Mouse (Mus musculus) CD8-positive naive resting alpha-beta T cell, adult 2 months (primary cell): ENCODE data around the gene Hist1h4n.
A peak's percentile ranks its signal among the peaks of the same experiment; 100 is the strongest.
"Not testable (repeated sequence)": the region's sequence is repeated elsewhere in the genome, so short reads cannot be mapped to it uniquely, and the experiment has no call there.

Experiments
- DNase-seq, 2 experiments: peaks; one replicate each; pipeline ENCODE4 v3.0.0; 2022; ENCODE audit warnings: low read depth in 2 of 2, low spot score in 2 of 2

Hist1h4n gene

DNA sequence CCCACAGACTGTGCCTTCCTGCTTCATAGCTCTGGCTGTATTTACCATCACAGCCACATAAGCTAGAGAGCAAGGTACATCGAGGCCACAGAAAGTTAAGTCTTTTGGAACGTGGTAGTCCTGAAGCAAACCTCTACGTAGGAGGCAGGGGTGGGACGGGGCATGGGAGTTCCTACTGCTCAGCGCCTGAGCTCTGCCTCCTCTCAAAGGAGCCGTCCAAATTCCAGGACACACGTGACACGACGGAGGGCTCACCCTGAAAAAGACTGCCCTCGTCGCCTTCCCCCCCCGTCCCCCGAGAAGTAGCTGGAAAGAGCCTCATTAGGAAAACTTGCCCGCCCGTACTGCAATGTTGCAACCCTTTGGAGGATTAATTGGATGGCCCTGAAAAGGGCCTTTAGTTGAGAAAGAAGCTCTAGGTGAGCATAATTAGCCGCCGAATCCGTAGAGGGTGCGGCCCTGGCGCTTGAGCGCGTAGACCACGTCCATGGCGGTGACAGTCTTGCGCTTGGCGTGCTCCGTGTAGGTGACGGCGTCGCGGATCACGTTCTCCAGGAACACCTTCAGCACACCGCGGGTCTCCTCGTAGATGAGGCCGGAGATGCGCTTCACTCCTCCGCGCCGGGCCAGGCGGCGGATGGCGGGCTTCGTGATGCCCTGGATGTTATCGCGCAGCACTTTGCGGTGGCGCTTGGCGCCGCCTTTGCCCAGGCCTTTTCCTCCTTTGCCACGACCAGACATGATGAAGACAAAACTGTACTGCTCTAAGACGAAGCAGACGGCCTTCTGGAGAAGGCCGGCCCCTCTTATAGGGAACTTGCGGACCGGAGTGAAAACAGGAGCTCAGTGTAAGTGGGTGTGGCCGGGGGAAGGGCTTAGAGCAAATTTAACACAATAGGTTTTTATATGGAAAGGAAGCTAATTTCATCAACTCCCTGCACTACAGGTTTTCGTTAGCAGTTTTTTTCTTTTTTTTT lies at the start of gene Hist1h4n:
TSS of gene Hist1h4n (minus strand) at position 779 of the 977 bp plus-strand sequence.
- DNase-seq = peak in 1 of 2 experiments; percentile 19

- DNase-seq = no peak
Observed at GRCm38 (mm10) chr13:21880735-21881134, 48.7 kb upstream of the Hist1h4n start.

DNA sequence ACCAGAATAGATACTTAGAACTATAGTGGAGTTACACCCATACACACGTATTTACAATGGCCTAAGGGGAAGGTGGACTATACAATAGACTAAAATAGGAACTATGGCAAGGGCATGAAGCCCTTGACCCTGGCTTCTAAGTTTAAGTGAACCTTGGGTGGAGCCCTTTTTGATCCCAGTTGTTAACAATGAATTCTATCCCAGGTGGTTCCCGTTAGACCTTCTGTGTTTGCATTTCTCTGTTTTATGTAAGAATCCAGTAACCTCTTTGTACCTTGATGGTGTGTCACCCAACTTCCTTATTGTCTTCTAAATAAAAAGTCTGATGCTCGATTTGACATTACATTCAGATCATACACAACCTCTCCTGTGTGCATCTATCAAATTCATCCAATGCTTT lies 33.5 kb upstream of the Hist1h4n start:
- DNase-seq = not testable (repeated sequence)

GRCm38 (mm10) chr13:21861608-21862007 lies 29.6 kb upstream of the Hist1h4n start:
- DNase-seq = no peak

GRCm38 (mm10) chr13:21855698-21856162 lies 23.7 kb upstream of the Hist1h4n start:
- peak; percentile 8 to 32 for DNase-seq

DNA sequence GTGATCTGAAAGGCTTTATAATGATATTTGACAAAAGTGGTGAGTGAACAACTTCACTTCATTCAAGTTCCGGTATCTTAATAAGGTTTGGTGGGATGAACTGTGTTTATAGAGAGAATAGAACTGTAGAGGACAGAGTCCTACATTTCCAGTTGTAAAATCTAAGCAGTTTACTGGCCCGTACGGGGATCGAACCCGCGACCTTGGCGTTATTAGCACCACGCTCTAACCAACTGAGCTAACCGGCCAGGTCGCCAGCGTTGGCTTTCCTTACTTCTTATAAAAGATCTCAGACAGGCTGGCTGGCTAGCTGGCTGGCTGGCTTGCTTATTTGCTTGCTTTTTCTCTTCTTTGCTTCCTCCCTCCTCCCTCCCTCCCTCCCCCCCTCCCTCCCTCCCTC lies 23.1 kb upstream of the Hist1h4n start:
- DNase-seq = peak; percentile 61 to 69

DNA sequence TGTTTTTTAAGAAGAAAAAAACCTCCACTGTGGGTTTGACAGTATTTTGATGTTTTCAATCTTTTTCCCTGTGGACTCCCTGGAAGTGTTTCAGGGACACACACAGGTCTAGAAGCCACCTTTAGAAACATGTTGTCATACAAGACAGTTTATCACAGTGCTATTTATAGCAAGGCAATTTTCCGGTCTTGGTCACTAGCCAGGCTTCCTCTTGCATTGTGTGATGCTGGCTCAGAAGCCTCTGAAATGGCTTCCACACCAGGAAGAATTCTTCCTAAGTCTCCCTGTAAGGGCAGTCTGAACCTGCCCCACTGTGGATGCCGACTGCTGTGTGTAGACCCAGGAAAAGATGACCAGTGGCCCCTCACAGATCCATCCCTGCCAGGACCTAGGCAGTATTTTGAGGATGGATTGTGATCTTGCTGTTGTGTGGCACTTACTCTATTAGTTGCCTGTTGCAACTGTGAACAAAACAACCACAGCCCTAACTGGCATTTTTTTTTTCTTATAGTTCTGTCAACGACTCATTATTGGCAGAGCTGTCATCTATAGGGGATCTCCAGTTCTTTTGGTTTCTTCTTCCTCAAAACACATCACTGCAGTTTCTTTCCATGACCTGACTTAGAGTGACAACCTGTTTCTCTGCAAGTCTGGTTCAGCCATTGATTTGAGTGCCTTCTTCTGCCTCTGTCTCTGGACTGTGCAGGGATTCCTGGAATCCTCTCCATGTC lies 20.4 kb upstream of the Hist1h4n start:
- no peak for DNase-seq

- not testable (repeated sequence) for DNase-seq
Observed at GRCm38 (mm10) chr13:21850696-21851095, 18.7 kb upstream of the Hist1h4n start.

GRCm38 (mm10) chr13:21847883-21848282 lies 15.9 kb upstream of the Hist1h4n start:
- no peak for DNase-seq

DNA sequence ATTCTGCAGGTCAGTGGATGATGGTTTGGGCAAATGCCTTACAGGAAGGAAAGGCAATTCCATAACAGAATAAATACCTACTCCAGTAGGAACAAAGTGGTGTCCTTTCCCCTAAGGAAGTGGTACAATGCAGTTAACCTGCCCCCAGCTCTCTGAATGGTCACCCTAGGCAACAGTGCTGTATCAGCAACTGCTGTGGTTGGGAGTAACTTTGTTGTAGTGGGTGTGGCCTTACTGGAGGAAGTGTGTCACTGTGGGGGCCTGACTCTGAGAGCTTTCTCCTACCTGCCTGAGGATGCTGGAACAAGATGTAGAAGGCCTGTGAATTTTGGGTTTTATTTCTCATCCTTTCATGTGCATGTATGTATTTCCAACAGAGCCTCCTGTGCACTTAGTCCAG lies 14.4 kb upstream of the Hist1h4n start:
- not testable (repeated sequence) for DNase-seq

DNA sequence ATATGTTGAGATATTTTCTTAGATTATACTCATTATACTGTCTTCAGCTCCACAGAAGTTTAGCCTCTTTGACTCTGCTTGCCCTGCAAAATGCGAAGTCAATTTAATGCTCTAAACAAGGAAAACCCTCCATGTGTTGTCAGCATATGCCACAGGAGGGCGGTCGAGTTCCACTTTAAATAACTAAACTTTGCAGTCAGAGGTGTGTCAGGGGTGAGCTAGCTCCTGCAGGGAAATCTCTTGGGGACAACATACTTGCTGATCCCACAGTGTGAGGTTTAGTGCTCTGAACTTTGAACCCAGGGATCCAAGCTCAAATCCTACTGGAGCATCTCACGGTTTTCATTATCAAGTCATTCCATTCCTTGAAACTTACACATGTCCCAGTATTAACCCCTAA lies 8.5 kb upstream of the Hist1h4n start:
- DNase-seq = not testable (repeated sequence)

- DNase-seq = not testable (repeated sequence)
Observed at GRCm38 (mm10) chr13:21833461-21833860, 1.5 kb upstream of the Hist1h4n start, which contains the start of the genes Hist1h2ap and Hist1h2br. TSS of gene Hist1h2ap (minus strand) at chr13:21833507. TSS of gene Hist1h2br (plus strand) at chr13:21833743.

DNA sequence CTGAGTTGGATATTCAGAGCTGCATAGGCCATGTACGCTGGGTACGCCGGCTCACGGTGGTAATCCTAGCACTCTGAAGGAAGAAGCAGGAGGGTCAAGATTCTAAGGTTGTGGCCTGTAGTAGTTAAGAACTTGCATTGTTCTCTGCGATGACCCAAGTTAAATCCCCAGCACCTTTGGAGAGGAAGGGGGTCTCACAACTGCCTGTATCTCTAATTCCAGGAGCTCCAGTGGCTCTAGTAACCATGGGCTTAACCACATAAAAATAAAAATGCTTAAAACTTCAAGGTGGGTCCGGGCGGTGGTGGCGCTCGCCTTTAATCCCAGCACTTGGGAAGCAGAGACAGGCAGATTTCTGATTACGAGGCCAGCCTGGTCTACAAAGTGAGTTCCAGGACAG lies 1.7 kb downstream of the Hist1h4n start:
- DNase-seq = no peak

DNA sequence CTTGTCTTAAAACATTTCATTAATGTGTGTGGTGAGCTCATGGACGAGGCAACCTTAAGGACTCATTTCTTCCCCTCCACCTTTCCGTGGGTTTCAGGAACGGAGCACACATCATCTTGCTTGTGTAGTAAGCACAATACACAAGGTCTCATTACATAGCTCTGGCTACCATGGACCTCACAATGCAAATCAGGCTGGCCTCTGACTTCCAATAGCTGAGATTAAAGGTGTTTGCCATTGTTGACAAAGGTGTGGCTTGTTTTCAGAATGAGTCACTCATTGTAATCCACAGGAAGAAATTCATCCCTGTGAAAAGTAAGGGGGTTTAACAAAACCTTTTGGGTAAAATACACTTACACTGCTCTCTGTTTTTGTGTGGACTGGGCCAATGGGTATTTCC lies 3.5 kb downstream of the Hist1h4n start:
- no peak for DNase-seq

DNA sequence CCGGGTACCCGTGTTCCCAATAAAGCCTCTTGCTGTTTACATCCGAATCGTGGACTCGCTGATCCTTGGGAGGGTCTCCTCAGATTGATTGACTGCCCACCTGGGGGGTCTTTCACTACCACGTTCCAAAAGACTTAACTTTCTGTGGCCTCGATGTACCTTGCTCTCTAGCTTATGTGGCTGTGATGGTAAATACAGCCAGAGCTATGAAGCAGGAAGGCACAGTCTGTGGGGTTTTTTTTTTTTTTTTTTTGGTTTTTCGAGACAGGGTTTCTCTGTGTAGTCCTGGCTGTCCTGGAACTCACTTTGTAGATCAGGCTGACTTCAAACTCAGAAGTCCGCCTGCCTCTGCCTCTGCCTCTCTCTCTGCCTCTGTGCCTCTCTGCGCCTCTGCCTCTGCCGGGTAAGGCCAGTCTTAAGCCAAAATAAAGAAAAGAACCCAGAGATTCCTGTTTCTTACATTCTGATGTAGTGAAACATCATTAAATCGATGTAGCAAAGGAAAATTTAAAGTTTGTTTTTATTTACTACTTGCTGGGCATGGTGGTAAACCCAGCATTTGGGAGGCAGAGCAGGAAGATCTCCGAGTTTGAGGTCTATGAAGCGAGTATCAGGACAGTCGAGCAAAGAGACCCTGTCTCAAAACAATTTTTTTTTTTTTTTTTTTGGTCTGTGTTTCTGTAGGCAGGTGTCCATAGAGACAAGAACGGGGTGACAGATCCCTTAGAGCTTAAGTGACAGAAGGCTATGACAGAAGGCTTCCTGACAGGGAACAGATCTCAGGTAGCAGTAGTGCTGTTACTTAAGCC lies 11.7 kb downstream of the Hist1h4n start:
- DNase-seq = not testable (repeated sequence)

- DNase-seq = not testable (repeated sequence)
Observed at GRCm38 (mm10) chr13:21812092-21812491, 19.9 kb downstream of the Hist1h4n start.

- peak; percentile 14 to 28 for DNase-seq
Observed at GRCm38 (mm10) chr13:21811539-21811938, 20.5 kb downstream of the Hist1h4n start, which contains the start of gene Hist1h4m. TSS of gene Hist1h4m (plus strand) at chr13:21811746.

DNA sequence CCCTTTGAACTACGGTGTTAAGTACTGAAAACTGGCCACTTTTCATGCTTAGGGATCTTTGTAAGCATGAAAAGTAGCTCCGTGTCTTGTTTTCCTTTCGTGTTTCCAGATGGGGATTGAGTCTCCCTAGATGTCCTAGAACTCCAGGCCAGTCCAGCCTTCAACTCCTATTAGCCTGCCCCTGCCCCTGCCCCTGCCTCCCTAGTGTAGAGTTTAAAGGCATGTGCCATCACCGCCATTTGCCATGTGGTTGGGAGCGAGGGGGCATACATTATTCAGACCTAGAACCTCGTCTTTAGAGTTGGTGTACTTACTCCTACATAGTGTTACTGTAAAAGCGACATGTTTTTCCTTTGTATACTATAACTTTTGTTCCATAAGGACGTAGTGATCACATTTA lies 20.9 kb downstream of the Hist1h4n start:
- DNase-seq = not testable (repeated sequence)

GRCm38 (mm10) chr13:21810073-21810472 lies 21.9 kb downstream of the Hist1h4n start, which contains the start of the genes Hist1h2bq and Hist1h2ao:
TSS of gene Hist1h2bq (minus strand) at chr13:21810197.
TSS of gene Hist1h2ao (plus strand) at chr13:21810465.
- not testable (repeated sequence) for DNase-seq

DNA sequence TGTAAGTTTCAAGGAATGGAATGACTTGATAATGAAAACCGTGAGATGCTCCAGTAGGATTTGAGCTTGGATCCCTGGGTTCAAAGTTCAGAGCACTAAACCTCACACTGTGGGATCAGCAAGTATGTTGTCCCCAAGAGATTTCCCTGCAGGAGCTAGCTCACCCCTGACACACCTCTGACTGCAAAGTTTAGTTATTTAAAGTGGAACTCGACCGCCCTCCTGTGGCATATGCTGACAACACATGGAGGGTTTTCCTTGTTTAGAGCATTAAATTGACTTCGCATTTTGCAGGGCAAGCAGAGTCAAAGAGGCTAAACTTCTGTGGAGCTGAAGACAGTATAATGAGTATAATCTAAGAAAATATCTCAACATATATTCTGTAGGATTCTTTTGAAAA lies 28.9 kb downstream of the Hist1h4n start:
- not testable (repeated sequence) for DNase-seq
